Mouse (Mus musculus): Measurements from ENCODE around the gene Srebf2. TPM values are rescaled to one million over a fixed set of nuclear protein-coding genes. Genes with fewer than 3 reads are reported as not detected.

The Srebf2 gene
- polyA plus RNA-seq, 1 experiment from 2014 or later = 161 TPM

DNA sequence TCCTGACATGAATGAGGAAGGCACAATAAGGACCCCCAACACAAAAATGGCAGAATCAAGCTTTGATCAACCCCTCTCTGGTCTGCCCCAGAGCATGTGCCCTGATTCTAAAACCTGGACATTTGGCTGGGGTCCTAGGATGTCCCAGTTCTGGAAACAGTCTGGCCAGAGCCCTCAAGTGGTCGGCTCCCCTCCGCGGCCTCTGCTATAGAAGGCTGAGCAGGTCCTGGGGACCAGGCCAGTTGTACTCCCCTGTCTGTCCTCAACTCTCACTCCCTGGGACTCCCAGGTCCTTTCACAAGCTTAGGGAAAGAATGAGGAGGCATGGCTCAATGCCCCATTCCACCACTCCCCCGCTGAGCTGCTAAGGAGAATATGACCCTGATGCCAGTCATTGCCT is 66.2 kb downstream of the Srebf2 start:
- Histone ChIP-seq H3K27ac (ENCODE audit: low read length) (no peak overlapping the region), H3K9ac (ENCODE audit: low read length) (no peak overlapping the region), H3K36me3 (ENCODE audit: control insufficient read depth, insufficient read depth, low read length) (no peaks in the 10 kb centered on the region), H3K9me3 (replicated peaks; ENCODE audit: control insufficient read depth, low read length) (no peaks in the 10 kb centered on the region), H3K4me3 (replicated peaks; ENCODE audit: low read length) (no peak overlapping the region), H3K4me2 (ENCODE audit: low read depth, low read length) (no peak overlapping the region), H3K4me1 (ENCODE audit: control insufficient read depth, insufficient read depth, low read length) (peaks cover 10% of the 10 kb centered on the region), H3K27me3 (ENCODE audit: control insufficient read depth, insufficient read depth, low read length) (peaks cover 78% of the 10 kb centered on the region)
- WGBS = 18% methylated on average over 4 of the region's 4 CpGs
- no peak for ATAC-seq (ENCODE audit: insufficient read depth, low FRiP score)

DNA sequence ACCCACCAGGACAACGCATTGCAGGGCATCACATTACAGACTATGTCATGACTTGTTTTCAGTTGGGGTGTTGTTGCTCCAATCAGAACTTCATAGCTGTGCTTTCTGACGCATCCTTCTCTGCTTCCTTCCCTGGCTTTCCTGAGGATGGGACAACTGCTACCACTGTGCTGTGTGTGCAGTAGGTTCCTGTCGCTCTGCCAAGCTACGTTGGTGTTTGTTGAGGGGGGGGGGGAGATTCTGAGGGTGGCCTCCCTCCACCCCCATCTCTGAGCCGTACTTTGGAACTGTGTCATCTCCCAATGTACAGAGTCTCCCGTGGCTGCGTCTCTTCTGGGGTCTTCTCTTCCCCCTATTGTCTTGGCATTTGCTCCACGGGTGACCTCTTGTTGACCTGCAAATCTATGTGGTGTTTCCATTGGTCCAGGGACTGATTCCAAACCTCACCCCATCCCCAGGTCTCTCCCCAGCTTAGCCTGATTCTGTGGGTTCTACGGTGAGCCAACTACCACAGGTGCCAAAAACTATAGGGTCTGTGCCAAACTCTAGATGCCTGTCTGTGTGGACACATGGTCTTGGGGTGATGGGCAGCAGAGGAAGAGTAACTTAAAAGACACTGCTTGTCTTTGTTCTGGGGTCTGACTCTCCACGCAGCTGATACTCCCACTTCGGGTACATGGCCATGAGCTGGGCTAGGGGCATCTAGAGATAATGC is 68.5 kb downstream of the Srebf2 start:
- ATAC-seq (ENCODE audit: insufficient read depth, low FRiP score) = no peak
- Histone ChIP-seq H3K36me3 (ENCODE audit: control insufficient read depth, insufficient read depth, low read length) (no peaks in the 10 kb centered on the region), H3K9me3 (replicated peaks; ENCODE audit: control insufficient read depth, low read length) (no peaks in the 10 kb centered on the region), H3K27ac (ENCODE audit: low read length) (no peak overlapping the region), H3K4me2 (ENCODE audit: low read depth, low read length) (no peak overlapping the region), H3K27me3 (ENCODE audit: control insufficient read depth, insufficient read depth, low read length) (peaks cover 68% of the 10 kb centered on the region), H3K9ac (ENCODE audit: low read length) (no peak overlapping the region), H3K4me1 (ENCODE audit: control insufficient read depth, insufficient read depth, low read length) (peaks cover 10% of the 10 kb centered on the region), H3K4me3 (replicated peaks; ENCODE audit: low read length) (no peak overlapping the region)
- 35% methylated on average over 11 of the region's 11 CpGs for WGBS

DNA sequence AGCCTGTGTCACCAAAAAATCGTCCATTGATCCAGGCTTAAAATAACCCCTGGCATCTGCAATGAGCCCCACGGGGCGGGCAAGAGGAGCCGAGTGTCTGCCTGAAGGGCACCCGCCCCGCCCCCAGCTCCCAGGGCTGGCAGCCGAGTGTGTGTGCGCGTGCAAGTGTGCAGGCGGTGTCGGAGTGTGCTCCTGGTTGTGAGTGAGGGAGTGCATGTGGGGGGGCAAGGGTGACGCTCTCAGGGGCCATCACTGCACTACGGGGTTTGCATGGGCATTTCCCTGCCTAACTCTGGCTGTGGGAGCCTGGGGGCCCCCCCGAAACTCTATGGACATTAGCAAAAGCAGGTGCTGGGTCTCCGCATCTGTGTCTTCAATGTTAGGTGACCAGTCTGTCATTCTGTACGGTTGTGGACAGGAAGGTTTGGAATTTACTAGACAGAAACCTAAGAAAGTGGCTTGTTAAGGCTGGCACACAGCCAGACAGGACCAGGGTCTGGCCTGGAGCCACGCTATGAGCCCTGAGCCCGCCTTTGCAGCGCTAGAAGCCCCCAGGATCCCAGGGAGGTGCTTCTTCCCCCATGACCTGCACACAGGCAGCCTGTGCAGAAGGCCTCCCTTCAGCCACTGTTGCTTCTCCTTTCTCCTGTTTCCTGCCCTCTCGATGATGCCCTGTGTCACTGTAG is 69.3 kb downstream of the Srebf2 start:
- Histone ChIP-seq H3K4me2 (ENCODE audit: low read depth, low read length) (no peak overlapping the region), H3K4me1 (ENCODE audit: control insufficient read depth, insufficient read depth, low read length) (peaks cover 10% of the 10 kb centered on the region), H3K27ac (ENCODE audit: low read length) (no peak overlapping the region), H3K36me3 (ENCODE audit: control insufficient read depth, insufficient read depth, low read length) (no peaks in the 10 kb centered on the region), H3K27me3 (ENCODE audit: control insufficient read depth, insufficient read depth, low read length) (peaks cover 60% of the 10 kb centered on the region), H3K9ac (ENCODE audit: low read length) (no peak overlapping the region), H3K4me3 (replicated peaks; ENCODE audit: low read length) (no peak overlapping the region), H3K9me3 (replicated peaks; ENCODE audit: control insufficient read depth, low read length) (no peaks in the 10 kb centered on the region)
- no peak for ATAC-seq (ENCODE audit: insufficient read depth, low FRiP score)
- 53% methylated on average over 20 of the region's 20 CpGs for WGBS

DNA sequence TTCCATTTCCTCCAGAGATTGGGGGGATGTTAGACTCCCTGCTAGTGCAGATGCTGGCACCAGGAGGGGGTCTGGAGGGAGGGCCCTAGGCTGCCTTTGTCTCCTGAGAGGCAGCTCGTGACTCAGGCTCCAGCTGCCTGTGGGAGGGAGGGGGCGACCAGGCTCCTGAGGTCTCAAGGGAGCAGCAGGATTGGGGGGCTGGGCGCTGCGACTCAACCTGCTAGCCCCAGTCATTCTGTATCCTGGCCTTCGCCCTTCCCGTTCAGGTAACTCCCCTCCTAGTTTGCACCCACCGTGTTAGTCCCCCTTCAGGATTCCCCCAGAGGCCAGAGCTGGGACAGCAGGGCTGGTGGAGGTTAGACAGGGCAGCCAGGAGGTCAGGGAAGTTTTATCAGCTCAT is 70.1 kb downstream of the Srebf2 start:
- H3K27me3 ChIP-seq (ENCODE audit: control insufficient read depth, insufficient read depth, low read length) = peaks cover 52% of the 10 kb centered on the region
- no peaks in the 10 kb centered on the region for H3K9me3 ChIP-seq (replicated peaks; ENCODE audit: control insufficient read depth, low read length)
- 18% methylated on average over 7 of the region's 7 CpGs for WGBS
- no peak for ATAC-seq (ENCODE audit: insufficient read depth, low FRiP score)
- peaks cover 3% of the 10 kb centered on the region; the same call in 1 of the 2 replicates for H3K4me1 ChIP-seq (ENCODE audit: control insufficient read depth, insufficient read depth, low read length)
- no peak overlapping the region for H3K27ac ChIP-seq (ENCODE audit: low read length)
- no peak overlapping the region for H3K4me2 ChIP-seq (ENCODE audit: low read depth, low read length)
- H3K9ac ChIP-seq (ENCODE audit: low read length) = no peak overlapping the region
- no peaks in the 10 kb centered on the region for H3K36me3 ChIP-seq (ENCODE audit: control insufficient read depth, insufficient read depth, low read length)
- no peak overlapping the region for H3K4me3 ChIP-seq (replicated peaks; ENCODE audit: low read length)

DNA sequence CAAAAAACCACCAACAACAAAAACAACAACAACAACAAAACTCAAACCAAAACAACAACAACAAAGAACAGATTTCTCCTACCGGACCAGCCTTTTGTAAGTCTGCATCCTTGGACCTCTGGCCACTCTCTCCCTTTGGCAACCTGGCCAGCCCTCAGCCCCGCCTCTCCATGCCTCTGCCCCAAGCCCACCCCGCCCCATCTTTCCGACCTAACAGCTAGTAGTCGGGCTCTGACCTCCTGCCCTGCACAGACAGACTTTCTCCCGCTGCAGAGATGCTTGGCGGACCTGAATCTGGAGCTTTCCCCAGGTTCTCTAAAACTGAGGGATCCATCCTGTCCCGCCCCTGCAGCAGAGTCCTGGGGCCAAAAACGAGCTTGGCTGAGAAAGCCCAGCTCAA is 71.0 kb downstream of the Srebf2 start:
- no peak for ATAC-seq (ENCODE audit: insufficient read depth, low FRiP score)
- Histone ChIP-seq H3K4me1 (ENCODE audit: control insufficient read depth, insufficient read depth, low read length) (no peaks in the 10 kb centered on the region), H3K9ac (ENCODE audit: low read length) (no peak overlapping the region), H3K27ac (ENCODE audit: low read length) (no peak overlapping the region), H3K9me3 (replicated peaks; ENCODE audit: control insufficient read depth, low read length) (no peaks in the 10 kb centered on the region), H3K4me3 (replicated peaks; ENCODE audit: low read length) (no peak overlapping the region), H3K4me2 (ENCODE audit: low read depth, low read length) (no peak overlapping the region), H3K27me3 (ENCODE audit: control insufficient read depth, insufficient read depth, low read length) (peaks cover 43% of the 10 kb centered on the region), H3K36me3 (ENCODE audit: control insufficient read depth, insufficient read depth, low read length) (no peaks in the 10 kb centered on the region)
- WGBS = 34% methylated on average over 9 of the region's 9 CpGs

DNA sequence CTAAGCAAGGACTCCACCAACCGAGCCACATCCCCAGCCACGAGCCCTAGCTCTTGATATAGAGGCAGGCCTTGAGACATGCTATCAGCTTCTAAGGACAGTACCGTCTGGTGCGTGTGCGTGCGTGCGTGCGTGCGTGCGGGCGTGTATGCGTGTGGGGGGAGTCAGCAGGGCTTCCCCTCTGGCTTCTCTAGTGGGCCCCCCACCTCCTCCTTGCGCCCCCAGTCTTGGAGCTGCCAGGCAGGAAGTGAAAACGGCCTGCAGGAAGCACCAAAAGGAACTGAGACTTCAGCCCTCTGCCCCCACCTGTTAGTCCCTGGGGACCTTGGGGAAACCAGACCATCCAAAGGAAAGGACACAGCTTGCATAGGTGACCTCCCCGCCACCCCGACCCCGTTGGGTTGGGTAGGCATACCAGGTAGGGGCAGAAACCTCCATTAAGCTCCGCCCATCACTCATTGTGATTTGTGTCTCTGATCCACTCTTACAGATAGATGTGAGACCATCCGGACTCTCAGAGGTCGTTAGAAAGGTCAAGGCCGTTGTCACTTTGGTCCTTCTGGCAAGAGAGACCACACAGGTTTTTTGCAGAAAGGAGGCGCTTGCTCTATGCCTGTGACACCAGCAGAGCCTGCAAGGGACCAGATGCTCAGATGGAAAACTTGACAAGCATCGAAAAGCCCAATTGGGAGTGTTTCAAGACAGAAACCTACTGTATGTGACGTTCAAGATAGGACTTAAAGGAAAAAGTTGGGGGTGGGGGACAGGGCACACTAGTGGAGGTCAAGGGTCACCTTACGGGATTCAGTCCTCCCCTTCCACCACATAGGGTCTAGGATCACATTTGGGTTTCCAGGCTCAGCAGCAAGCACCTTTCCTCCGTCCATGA is 72.0 kb downstream of the Srebf2 start:
- ATAC-seq (ENCODE audit: insufficient read depth, low FRiP score) = no peak
- H3K4me2 ChIP-seq (ENCODE audit: low read depth, low read length) = no peak overlapping the region
- H3K4me1 ChIP-seq (ENCODE audit: control insufficient read depth, insufficient read depth, low read length) = 0 out of 2 replicates have a peak, but pooled peaks cover 5% of the 10 kb centered on the region
- WGBS = 71% methylated on average over 26 of the region's 26 CpGs
- H3K27ac ChIP-seq (ENCODE audit: low read length) = no peak overlapping the region
- no peaks in the 10 kb centered on the region for H3K9me3 ChIP-seq (replicated peaks; ENCODE audit: control insufficient read depth, low read length)
- H3K36me3 ChIP-seq (ENCODE audit: control insufficient read depth, insufficient read depth, low read length) = no peaks in the 10 kb centered on the region
- peaks cover 33% of the 10 kb centered on the region for H3K27me3 ChIP-seq (ENCODE audit: control insufficient read depth, insufficient read depth, low read length)
- no peak overlapping the region for H3K9ac ChIP-seq (ENCODE audit: low read length)
- no peak overlapping the region for H3K4me3 ChIP-seq (replicated peaks; ENCODE audit: low read length)

DNA sequence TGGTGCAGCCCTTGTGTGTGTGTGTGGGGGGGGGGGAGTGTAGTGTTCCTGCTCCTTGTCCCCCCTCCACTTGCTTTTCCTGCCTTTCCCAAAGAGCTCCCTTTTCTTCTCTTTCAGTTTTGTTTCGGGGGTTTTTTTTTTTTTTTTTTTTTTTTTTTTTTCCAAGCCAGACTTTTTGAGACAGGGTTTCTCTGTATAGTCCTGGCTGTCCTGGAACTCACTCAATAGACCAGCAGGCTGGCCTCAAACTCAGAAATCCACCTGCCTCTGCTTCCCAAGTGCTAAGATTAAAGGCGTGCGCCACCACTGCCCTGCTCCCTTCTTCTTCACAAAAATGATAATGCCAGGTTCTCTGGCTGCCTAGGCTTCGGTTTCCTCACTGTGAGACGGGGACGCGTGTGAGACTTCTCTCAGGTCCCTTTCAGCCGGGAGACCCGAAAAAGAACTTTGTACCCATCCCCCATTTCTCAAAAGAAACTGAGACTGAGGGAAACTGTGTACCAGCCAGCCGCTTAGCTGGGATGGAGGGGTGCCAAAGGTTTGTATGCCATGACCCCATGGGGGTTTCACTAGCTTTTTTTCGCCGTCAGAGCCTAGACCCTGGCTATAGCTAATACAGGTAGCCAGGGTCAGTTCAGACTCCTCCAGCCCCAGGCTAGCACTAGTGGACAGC is 73.2 kb downstream of the Srebf2 start:
- no peak overlapping the region for H3K4me2 ChIP-seq (ENCODE audit: low read depth, low read length)
- no peak overlapping the region for H3K27ac ChIP-seq (ENCODE audit: low read length)
- no peaks in the 10 kb centered on the region for H3K36me3 ChIP-seq (ENCODE audit: control insufficient read depth, insufficient read depth, low read length)
- no peak for ATAC-seq (ENCODE audit: insufficient read depth, low FRiP score)
- WGBS = 81% methylated on average over 11 of the region's 12 CpGs
- H3K9ac ChIP-seq (ENCODE audit: low read length) = no peak overlapping the region
- H3K4me1 ChIP-seq (ENCODE audit: control insufficient read depth, insufficient read depth, low read length) = peaks cover 10% of the 10 kb centered on the region
- H3K4me3 ChIP-seq (replicated peaks; ENCODE audit: low read length) = no peak overlapping the region
- peaks cover 34% of the 10 kb centered on the region for H3K27me3 ChIP-seq (ENCODE audit: control insufficient read depth, insufficient read depth, low read length)
- no peaks in the 10 kb centered on the region for H3K9me3 ChIP-seq (replicated peaks; ENCODE audit: control insufficient read depth, low read length)

DNA sequence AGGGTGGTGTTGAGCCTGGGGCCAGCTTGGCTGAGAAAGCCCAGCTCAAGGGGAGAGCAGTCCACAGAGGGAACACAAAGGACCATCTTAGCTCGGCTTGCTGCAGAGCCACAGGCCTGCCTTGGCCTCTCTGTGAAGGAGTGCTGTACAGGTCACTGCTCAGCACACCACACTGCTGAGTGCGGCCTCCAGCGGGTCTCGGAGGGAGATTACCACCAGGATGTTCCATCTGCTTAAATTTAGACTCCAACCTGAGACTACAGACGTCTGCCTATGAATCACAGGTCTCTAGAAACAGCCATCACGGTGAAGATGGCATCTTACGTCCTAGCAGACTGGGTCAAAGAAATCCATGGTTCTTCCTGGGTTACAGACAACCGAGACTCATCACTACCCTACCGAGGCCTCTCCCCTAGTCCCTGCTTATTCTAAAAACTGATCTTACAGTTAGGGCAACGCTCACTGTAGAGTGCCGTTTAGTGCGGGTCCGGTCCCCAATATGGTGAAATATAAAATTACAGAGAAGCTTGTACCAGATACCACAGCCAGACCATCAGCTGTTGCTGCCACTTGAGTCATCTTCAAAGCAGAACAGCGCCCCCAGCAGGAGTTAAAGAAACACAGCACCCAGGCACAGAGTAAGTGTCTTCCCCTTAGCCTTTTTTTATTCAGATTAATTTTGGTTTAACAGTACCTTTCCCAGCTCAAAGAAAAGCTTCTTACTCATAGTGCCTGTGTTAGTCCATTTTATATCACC is 74.3 kb downstream of the Srebf2 start:
- 69% methylated on average over 14 of the region's 14 CpGs for WGBS
- no peak for ATAC-seq (ENCODE audit: insufficient read depth, low FRiP score)
- Histone ChIP-seq H3K9me3 (replicated peaks; ENCODE audit: control insufficient read depth, low read length) (no peaks in the 10 kb centered on the region), H3K4me1 (ENCODE audit: control insufficient read depth, insufficient read depth, low read length) (peaks cover 10% of the 10 kb centered on the region), H3K27ac (ENCODE audit: low read length) (no peak overlapping the region), H3K4me2 (ENCODE audit: low read depth, low read length) (no peak overlapping the region), H3K9ac (ENCODE audit: low read length) (no peak overlapping the region), H3K4me3 (replicated peaks; ENCODE audit: low read length) (no peak overlapping the region), H3K36me3 (ENCODE audit: control insufficient read depth, insufficient read depth, low read length) (no peaks in the 10 kb centered on the region), H3K27me3 (ENCODE audit: control insufficient read depth, insufficient read depth, low read length) (peaks cover 22% of the 10 kb centered on the region)

All from stomach, embryonic 16.5 days (tissue).